Mouse (Mus musculus) forebrain, embryonic 13.5 days (tissue): Measurements from ENCODE around the gene Magoh. TPM values are rescaled to one million over a fixed set of nuclear protein-coding genes. Genes with fewer than 3 reads are reported as not detected.

Experiments used
- ATAC-seq: fragments of 200-750 bp; cut with Nextera tagmentation; 2 replicates; pipeline ENCODE4 v1.8.0; 2017
- H3K27ac ChIP-seq: fragments of 300-500 bp; sonication (generic); 2 replicates; pipeline ENCODE4 v1.5.1; 2015; ENCODE audit warnings: inconsistent platforms, mild to moderate bottlenecking, moderate library complexity
- H3K27me3 ChIP-seq: fragments of 300-500 bp; sonication (generic); 2 replicates; pipeline ENCODE4 v1.6.1; 2015; ENCODE audit warnings: mild to moderate bottlenecking, inconsistent platforms
- H3K36me3 ChIP-seq: fragments of 300-500 bp; sonication (generic); 2 replicates; pipeline ENCODE4 v1.6.1; 2015; ENCODE audit warnings: mild to moderate bottlenecking, inconsistent platforms; ENCODE audit not compliant: poor library complexity, severe bottlenecking
- H3K4me1 ChIP-seq: fragments of 300-500 bp; sonication (generic); 2 replicates; pipeline ENCODE4 v1.6.1; 2015; ENCODE audit warnings: inconsistent platforms
- H3K4me2 ChIP-seq: fragments of 300-500 bp; sonication (generic); 2 replicates; pipeline ENCODE4 v1.6.1; 2015; ENCODE audit warnings: inconsistent platforms, mild to moderate bottlenecking, moderate library complexity
- H3K4me3 ChIP-seq: fragments of 300-500 bp; sonication (generic); 2 replicates; pipeline ENCODE4 v1.5.1; 2015; ENCODE audit warnings: mild to moderate bottlenecking, inconsistent platforms
- H3K9ac ChIP-seq: fragments of 300-500 bp; sonication (generic); 2 replicates; pipeline ENCODE4 v1.6.1; 2015; ENCODE audit warnings: mild to moderate bottlenecking, inconsistent platforms
- H3K9me3 ChIP-seq: fragments of 300-500 bp; sonication (generic); replicated peaks from 2 replicates; pipeline ENCODE4 v1.6.1; 2016; ENCODE audit warnings: inconsistent platforms
- WGBS: fragments of 180-500 bp; shearing (Covaris S2); methylation state at CpG from one replicate; pipeline ENCODE4 v1.1.7; 2015; 5-methylcytosine and 5-hydroxymethylcytosine counted together
- polyA plus RNA-seq: library from polyadenylated mRNA; unstranded; fragments of >200 nt; fragmentation: Nextera tagmentation; extraction: Ambion mirVana; gene quantifications from 2 replicates; pipeline ENCODE4 v1.2.1, GENCODE M21; 2015

The Magoh gene
- polyA plus RNA-seq, result 196 and 224 TPM in 2 replicates

- WGBS, result 3% methylated on average over 48 of the region's 48 CpGs
- peaks cover 18% of the 10 kb centered on the region for H3K4me1 ChIP-seq
- no peaks in the 10 kb centered on the region for H3K27me3 ChIP-seq
- H3K27ac ChIP-seq, result peak within 1 kb of the TSS; percentile 27
- no peaks in the 10 kb centered on the region for H3K9me3 ChIP-seq
- peak within 1 kb of the TSS; percentile 82 for H3K9ac ChIP-seq
- H3K4me2 ChIP-seq, result peak within 1 kb of the TSS; percentile 89
- peak within 1 kb of the TSS; percentile 83 for H3K4me3 ChIP-seq
- H3K36me3 ChIP-seq, result peaks cover 36% of the 10 kb centered on the region
- ATAC-seq, result peak; percentile 93
Observed at GRCm38 (mm10) chr4:107879254-107880050, at the start of gene Magoh. TSS of gene Magoh (plus strand) at chr4:107879755.

DNA sequence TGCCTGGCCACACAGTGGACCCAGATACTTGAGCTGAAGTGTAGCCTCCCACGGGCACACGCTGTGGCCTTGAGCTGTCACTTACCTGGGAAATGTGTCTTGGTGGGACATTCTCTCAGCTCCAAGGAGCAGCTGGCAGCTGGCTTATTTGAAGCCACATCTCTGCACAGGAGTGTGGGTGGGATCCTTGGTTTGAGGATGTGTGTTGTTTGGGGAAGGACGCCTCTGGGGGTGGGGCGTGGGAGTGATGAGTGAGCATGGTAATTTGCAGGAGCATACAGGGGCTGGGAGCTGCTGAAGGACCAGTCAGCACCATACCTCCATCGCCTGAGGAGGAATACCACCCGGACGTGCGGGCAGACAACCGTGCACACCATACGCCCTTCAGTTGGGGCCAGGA is 49.4 kb upstream of the Magoh start:
- peak overlapping the region; percentile 95 for H3K27ac ChIP-seq
- WGBS, result 48% methylated on average over 10 of the region's 10 CpGs
- H3K36me3 ChIP-seq, result 0 out of 2 replicates have a peak, but pooled peaks cover 8% of the 10 kb centered on the region
- no peak for ATAC-seq
- peaks cover 100% of the 10 kb centered on the region for H3K4me1 ChIP-seq
- H3K27me3 ChIP-seq, result no peaks in the 10 kb centered on the region
- H3K9ac ChIP-seq, result peak overlapping the region; percentile 58
- peak overlapping the region; percentile 41 for H3K4me2 ChIP-seq
- no peak overlapping the region for H3K4me3 ChIP-seq
- H3K9me3 ChIP-seq, result no peaks in the 10 kb centered on the region

DNA sequence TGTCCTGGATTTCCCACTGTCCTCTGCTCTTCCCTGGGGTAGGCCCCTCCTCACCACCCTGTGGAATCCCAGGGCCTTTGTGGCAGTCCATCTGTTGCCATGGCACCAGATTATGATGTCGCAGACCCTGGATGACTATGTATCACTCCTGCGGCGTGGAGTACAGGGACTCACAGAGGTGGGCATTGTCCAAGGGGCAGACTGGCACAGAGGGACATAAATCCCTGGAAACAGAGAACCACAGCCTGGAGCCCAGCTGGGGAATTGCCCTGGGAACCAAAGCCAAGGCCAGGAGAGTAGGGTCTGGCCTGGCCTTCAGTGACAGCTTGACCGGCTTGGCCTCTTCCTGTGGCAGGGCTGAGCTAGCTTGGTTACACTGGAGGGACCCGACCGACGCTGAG is 48.7 kb upstream of the Magoh start:
- H3K9ac ChIP-seq, result peak overlapping the region; percentile 58
- WGBS, result 27% methylated on average over 7 of the region's 7 CpGs
- peak; percentile 5; the same call in 1 of the 2 replicates for ATAC-seq
- 0 out of 2 replicates have a peak, but pooled peaks cover 8% of the 10 kb centered on the region for H3K36me3 ChIP-seq
- peak overlapping the region; percentile 12; the same call in 1 of the 2 replicates for H3K4me2 ChIP-seq
- peak overlapping the region; percentile 95 for H3K27ac ChIP-seq
- H3K9me3 ChIP-seq, result no peaks in the 10 kb centered on the region
- H3K27me3 ChIP-seq, result no peaks in the 10 kb centered on the region
- no peak overlapping the region for H3K4me3 ChIP-seq
- peaks cover 100% of the 10 kb centered on the region for H3K4me1 ChIP-seq

- peak overlapping the region; percentile 95 for H3K27ac ChIP-seq
- H3K4me2 ChIP-seq, result no peak overlapping the region
- no peaks in the 10 kb centered on the region for H3K27me3 ChIP-seq
- H3K4me1 ChIP-seq, result peaks cover 100% of the 10 kb centered on the region
- 88% methylated on average over 6 of the region's 6 CpGs for WGBS
- H3K36me3 ChIP-seq, result peaks cover 14% of the 10 kb centered on the region; the same call in 1 of the 2 replicates
- peak overlapping the region; percentile 58; the same call in 1 of the 2 replicates for H3K9ac ChIP-seq
- ATAC-seq, result no peak
- no peaks in the 10 kb centered on the region for H3K9me3 ChIP-seq
- H3K4me3 ChIP-seq, result no peak overlapping the region
Observed at GRCm38 (mm10) chr4:107831678-107832077, 47.9 kb upstream of the Magoh start.

- 70% methylated on average over 5 of the region's 5 CpGs for WGBS
- 0 out of 2 replicates have a peak overlapping the region, but pooled peaks have one; percentile 19 for H3K4me2 ChIP-seq
Observed at GRCm38 (mm10) chr4:107833525-107833924, 46.0 kb upstream of the Magoh start.

DNA sequence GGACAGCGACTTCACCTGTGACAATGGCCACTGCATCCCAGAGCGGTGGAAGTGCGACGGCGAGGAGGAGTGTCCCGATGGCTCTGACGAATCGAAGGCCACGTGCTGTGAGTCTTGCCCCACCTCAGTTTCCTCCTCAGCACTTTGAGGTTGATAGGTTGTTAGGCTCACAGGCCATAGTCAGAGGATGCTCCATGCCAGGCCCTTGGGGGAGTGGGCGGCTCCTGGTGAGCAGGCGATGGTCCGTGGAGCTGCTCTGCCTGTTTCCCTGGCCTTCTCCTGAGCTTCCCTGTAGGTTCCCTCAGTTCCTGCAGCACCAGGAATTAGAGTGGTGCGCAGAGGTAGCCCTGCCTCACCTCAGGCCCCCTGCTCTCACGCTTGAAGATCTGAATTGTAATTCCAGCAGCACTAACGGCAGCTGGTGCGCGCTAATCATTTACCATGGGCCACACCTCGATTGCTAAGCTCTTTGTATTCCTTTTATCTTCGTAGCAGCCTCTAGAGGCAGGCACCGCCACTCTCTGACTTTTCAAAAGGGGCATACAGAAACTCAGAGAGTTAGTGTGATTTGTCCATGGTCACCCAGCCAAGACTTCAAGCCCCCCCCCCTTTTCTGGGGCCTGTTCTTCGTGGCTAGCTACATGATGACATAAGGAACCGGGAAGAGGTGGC is 44.8 kb upstream of the Magoh start:
- Histone ChIP-seq H3K27ac (peak overlapping the region; percentile 97), H3K27me3 (no peaks in the 10 kb centered on the region), H3K4me2 (peak overlapping the region; percentile 40), H3K4me1 (peaks cover 95% of the 10 kb centered on the region), H3K9me3 (no peaks in the 10 kb centered on the region), H3K9ac (peak overlapping the region; percentile 62), H3K36me3 (peaks cover 20% of the 10 kb centered on the region), H3K4me3 (no peak overlapping the region)
- ATAC-seq, result no peak; the same call in 1 of the 2 replicates
- WGBS, result 33% methylated on average over 22 of the region's 22 CpGs

More at GRCm38 (mm10) chr4:107833525-107833924, 46.0 kb upstream of the Magoh start:
- ATAC-seq, result no peak
- peak overlapping the region; percentile 97 for H3K27ac ChIP-seq
- no peaks in the 10 kb centered on the region for H3K27me3 ChIP-seq
- H3K36me3 ChIP-seq, result peaks cover 17% of the 10 kb centered on the region
- 0 out of 2 replicates have a peak overlapping the region, but pooled peaks have one; percentile 62 for H3K9ac ChIP-seq
- no peak overlapping the region for H3K4me3 ChIP-seq
- H3K9me3 ChIP-seq, result no peaks in the 10 kb centered on the region
- peaks cover 100% of the 10 kb centered on the region for H3K4me1 ChIP-seq

DNA sequence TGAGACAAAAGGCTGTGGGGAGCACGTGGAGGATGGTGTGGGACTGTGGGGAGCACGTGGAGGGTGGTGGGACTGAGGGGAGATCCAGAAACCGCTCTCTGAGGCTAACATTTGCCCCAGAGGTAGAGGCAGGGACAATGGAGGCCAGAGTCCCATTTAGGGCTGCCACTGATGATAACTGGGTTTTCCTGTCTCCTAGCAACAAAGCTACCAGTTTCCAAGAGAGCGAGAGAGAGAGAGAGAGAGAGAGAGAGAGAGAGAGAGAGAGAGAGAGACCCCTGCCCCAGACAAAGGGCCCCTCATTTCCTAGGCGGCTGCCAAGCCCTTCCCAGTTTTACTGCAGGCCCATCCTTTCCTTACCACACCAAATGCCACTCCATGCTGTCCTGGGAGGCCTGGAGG is 44.0 kb upstream of the Magoh start:
- Histone ChIP-seq H3K4me2 (peak overlapping the region; percentile 40), H3K27ac (peak overlapping the region; percentile 97), H3K4me1 (peaks cover 88% of the 10 kb centered on the region), H3K36me3 (peaks cover 20% of the 10 kb centered on the region), H3K9ac (peak overlapping the region; percentile 62), H3K4me3 (no peak overlapping the region), H3K9me3 (no peaks in the 10 kb centered on the region), H3K27me3 (no peaks in the 10 kb centered on the region)
- peak; percentile 31 for ATAC-seq
- 6% methylated on average over 4 of the region's 5 CpGs for WGBS

DNA sequence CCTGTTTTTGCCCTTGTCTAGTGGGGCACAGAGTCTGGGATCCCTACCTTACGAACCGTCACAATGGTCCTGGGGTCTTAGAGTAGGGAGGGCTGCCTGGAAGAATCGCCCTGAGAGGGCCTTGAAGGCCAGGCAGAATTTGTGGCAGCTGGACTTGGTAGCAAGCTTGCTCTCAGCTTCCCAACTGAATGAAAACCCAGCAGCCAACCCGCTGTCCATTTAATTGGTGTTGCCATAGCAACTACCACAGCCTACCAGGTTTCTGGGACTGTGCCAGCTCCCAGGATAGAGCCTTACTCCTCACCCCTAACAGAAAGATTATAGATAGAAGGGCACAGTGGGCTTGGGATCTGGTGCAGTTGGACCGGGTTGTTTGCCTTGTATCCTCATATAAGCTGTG is 42.8 kb upstream of the Magoh start:
- Histone ChIP-seq H3K4me3 (no peak overlapping the region), H3K4me2 (peak overlapping the region; percentile 40), H3K27me3 (no peaks in the 10 kb centered on the region), H3K4me1 (peaks cover 77% of the 10 kb centered on the region), H3K36me3 (peaks cover 20% of the 10 kb centered on the region), H3K9me3 (no peaks in the 10 kb centered on the region), H3K9ac (peak overlapping the region; percentile 62; the same call in 1 of the 2 replicates), H3K27ac (peak overlapping the region; percentile 97)
- WGBS, result 9% methylated on average over 5 of the region's 5 CpGs
- ATAC-seq, result peak; percentile 52

DNA sequence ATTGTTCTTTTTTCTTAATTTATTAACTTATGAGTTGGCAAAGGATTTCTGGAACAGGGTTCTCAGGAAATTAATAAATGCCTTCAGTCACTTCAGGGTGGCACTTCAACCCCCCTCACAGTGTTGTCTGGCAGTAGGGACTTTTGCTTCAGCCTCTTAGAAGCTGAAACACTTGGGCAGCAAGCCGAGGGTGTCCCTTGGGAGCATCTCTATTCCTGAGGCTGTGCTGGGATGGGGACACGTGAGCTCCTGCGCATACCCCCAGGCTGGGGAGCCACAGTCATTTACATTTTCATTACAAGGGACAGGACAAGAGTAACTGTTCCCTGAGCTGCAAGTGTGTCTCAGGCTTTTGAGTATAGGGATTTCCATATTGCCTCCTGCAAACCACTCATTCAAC is 41.6 kb upstream of the Magoh start:
- H3K4me2 ChIP-seq, result no peak overlapping the region
- WGBS, result 75% methylated on average over 3 of the region's 3 CpGs
- ATAC-seq, result no peak
- no peaks in the 10 kb centered on the region for H3K9me3 ChIP-seq
- peaks cover 77% of the 10 kb centered on the region for H3K4me1 ChIP-seq
- no peak overlapping the region for H3K4me3 ChIP-seq
- H3K9ac ChIP-seq, result 0 out of 2 replicates have a peak overlapping the region, but pooled peaks have one; percentile 4
- peak overlapping the region; percentile 97 for H3K27ac ChIP-seq
- peaks cover 25% of the 10 kb centered on the region for H3K36me3 ChIP-seq
- no peaks in the 10 kb centered on the region for H3K27me3 ChIP-seq

DNA sequence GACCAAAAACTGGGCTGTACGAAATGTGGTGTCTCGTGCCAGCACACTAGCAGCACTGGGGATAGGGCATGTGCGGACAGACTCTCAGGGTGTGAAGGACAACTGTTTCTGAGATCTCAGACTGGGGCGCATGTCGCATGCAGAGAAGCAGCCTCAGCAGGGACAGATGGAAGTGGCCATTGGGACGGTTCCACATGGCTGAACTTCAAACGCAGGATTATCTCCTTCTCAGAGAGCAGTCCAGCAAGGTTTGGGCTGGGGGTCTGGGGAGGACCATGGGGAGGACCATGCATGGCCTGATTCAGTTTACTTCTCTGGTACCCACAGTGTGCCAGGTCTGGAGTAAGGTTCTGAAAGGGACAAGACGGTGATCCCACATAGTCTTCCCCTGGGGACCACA is 35.9 kb upstream of the Magoh start:
- Histone ChIP-seq H3K36me3 (peaks cover 53% of the 10 kb centered on the region), H3K4me1 (peaks cover 55% of the 10 kb centered on the region), H3K27me3 (peaks cover 13% of the 10 kb centered on the region), H3K9me3 (no peaks in the 10 kb centered on the region), H3K4me2 (no peak overlapping the region), H3K4me3 (no peak overlapping the region), H3K27ac (peak overlapping the region; percentile 66), H3K9ac (no peak overlapping the region)
- WGBS, result 39% methylated on average over 8 of the region's 8 CpGs
- ATAC-seq, result no peak

DNA sequence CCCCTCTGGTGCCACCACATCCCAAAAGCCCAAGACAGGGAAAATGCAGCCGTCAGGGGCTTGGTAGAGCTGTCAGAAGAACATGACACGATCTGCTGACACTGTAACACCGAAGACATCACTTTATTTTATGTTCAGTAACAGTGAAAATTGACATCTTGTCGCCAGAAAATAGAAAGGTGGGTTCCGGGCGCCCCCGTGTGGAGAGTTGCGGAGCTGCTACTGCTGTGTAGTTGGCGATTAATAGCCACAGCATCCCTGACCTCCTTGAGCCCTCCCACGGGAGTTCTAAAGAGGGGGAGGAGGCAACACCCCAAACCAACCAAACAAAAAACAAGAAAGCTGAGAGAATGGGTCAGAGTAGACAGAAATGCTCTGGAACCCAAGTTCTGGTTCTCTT is 34.6 kb upstream of the Magoh start:
- H3K9ac ChIP-seq, result no peak overlapping the region
- WGBS, result 4% methylated on average over 10 of the region's 10 CpGs
- peaks cover 65% of the 10 kb centered on the region for H3K36me3 ChIP-seq
- H3K27me3 ChIP-seq, result peaks cover 13% of the 10 kb centered on the region
- no peak overlapping the region for H3K4me2 ChIP-seq
- 0 out of 2 replicates have a peak, but pooled peaks have one; percentile 3 for ATAC-seq
- H3K4me3 ChIP-seq, result no peak overlapping the region
- no peaks in the 10 kb centered on the region for H3K9me3 ChIP-seq
- peaks cover 49% of the 10 kb centered on the region for H3K4me1 ChIP-seq
- peak overlapping the region; percentile 72 for H3K27ac ChIP-seq

- peaks cover 82% of the 10 kb centered on the region for H3K36me3 ChIP-seq
Observed at GRCm38 (mm10) chr4:107846795-107847194, 32.8 kb upstream of the Magoh start.

More at GRCm38 (mm10) chr4:107846795-107847194, 32.8 kb upstream of the Magoh start:
- Histone ChIP-seq H3K9ac (no peak overlapping the region), H3K27ac (no peak overlapping the region), H3K9me3 (no peaks in the 10 kb centered on the region), H3K4me2 (no peak overlapping the region), H3K4me3 (no peak overlapping the region), H3K27me3 (peaks cover 13% of the 10 kb centered on the region), H3K4me1 (peaks cover 47% of the 10 kb centered on the region)
- 0 out of 2 replicates have a peak, but pooled peaks have one; percentile 0 for ATAC-seq
- WGBS, result 58% methylated on average over 7 of the region's 7 CpGs
